Mouse (Mus musculus) cortical plate, adult 2 months (tissue): ENCODE data around the gene Tars2. TPM values are rescaled to one million over a fixed set of nuclear protein-coding genes. Genes with fewer than 3 reads are reported as not detected.
A peak's percentile ranks its signal among the peaks of the same experiment; 100 is the strongest.

Experiments used
- H3K27ac ChIP-seq: fragments of 200-500 bp; 2 replicates; pipeline ENCODE4 v1.5.1; 2012; ENCODE audit warnings: low read length, control low read depth, inconsistent platforms; ENCODE audit not compliant: insufficient read depth
- H3K4me1 ChIP-seq: fragments of 200-500 bp; 2 replicates; pipeline ENCODE4 v1.6.1; 2011; ENCODE audit warnings: low read length; ENCODE audit not compliant: control insufficient read depth, insufficient read depth
- H3K4me3 ChIP-seq: fragments of 200-500 bp; 2 replicates; pipeline ENCODE4 v1.5.1; 2011; ENCODE audit warnings: mild to moderate bottlenecking, low read length, control low read depth; ENCODE audit not compliant: insufficient read depth
- CTCF ChIP-seq: fragments of 200-500 bp; IDR thresholded peaks from 2 replicates; pipeline ENCODE4 v1.5.1; 2011; ENCODE audit warnings: mild to moderate bottlenecking, control low read depth, low read length; ENCODE audit not compliant: insufficient read depth; ENCODE audit errors: extremely low read depth
- POLR2A ChIP-seq: fragments of 200-500 bp; IDR thresholded peaks from 2 replicates; pipeline ENCODE4 v1.6.1; 2011; ENCODE audit warnings: mild to moderate bottlenecking, low read length, control low read depth; ENCODE audit not compliant: insufficient read depth; ENCODE audit errors: extremely low read depth
- polyA plus RNA-seq: library from polyadenylated mRNA; depleted of rRNA; stranded (reverse); fragments of >200 nt; gene quantifications from 2 replicates; pipeline ENCODE4 v1.2.3, GENCODE M21; 2012

Tars2 gene
- polyA plus RNA-seq, 1 experiment = 38.6 TPM

DNA sequence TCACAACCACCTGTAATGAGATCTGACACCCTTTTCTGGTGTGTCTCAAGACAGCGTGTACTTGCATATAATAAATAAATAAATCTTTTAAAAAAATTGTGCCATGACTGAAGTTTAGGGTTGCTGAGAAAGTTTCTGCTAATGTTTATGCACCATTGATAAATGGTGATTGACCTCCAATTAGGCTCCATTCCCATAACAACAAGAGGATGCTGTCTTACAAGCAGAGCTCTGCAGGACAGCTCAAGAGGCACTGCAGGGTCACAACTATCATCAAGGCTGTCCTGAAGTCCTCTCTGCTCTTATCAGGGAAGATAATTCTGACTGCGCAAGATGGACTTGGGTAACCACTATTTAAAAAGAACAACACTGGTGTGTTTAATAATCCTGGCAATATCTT is 41.9 kb downstream of the Tars2 start:
- no peaks in the 10 kb centered on the region for H3K4me1 ChIP-seq
- TF ChIP-seq CTCF (no peak), POLR2A (no peak)
- H3K27ac ChIP-seq = no peak overlapping the region
- no peak overlapping the region for H3K4me3 ChIP-seq

DNA sequence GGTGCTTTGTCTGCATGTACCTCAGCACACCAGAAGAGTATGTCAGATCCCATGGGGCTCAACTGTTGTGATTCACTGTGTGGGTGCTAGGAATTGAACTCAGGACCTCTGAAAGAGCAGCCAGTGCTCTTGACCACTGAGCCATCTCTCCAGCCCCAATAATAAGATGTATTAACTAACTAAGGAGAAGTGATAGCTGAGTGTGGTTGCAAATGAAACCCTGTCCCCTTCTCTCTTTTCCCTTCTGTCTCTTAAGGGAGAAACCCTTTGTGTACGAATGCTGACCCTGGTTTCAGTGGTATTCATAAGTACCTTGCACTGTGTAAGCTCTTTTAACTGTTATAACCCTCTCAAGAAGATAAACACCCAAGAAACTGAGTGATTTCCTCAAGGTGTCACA is 43.9 kb downstream of the Tars2 start:
- no peaks in the 10 kb centered on the region for H3K4me1 ChIP-seq
- TF ChIP-seq POLR2A (no peak), CTCF (no peak)
- no peak overlapping the region for H3K27ac ChIP-seq

DNA sequence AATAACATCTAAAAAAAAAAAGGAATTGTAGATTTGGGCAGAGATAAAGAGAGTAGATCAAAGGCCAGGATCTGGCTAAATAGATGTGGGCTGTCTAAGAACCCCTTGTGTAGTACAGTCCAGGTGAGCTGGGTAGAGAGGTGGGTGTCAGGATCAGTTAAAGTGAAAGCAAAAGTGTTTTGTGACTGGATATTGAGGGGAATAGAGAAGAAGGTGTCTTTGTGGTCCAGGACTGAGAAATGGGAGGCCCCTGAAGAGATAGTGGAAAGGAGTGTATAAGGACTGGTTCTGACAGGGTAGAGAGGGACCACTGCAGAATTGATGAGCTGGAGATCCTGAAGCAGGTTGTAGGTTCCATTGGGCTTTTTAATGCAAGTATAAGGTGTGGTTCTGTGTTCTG is 50.0 kb downstream of the Tars2 start:
- TF ChIP-seq POLR2A = no peak
- TF ChIP-seq CTCF = no peak
- Histone ChIP-seq H3K27ac (no peak overlapping the region), H3K4me1 (no peaks in the 10 kb centered on the region), H3K4me3 (no peak overlapping the region)

More for the DNA sequence above, 43.9 kb downstream of the Tars2 start:
- no peak overlapping the region for H3K4me3 ChIP-seq

DNA sequence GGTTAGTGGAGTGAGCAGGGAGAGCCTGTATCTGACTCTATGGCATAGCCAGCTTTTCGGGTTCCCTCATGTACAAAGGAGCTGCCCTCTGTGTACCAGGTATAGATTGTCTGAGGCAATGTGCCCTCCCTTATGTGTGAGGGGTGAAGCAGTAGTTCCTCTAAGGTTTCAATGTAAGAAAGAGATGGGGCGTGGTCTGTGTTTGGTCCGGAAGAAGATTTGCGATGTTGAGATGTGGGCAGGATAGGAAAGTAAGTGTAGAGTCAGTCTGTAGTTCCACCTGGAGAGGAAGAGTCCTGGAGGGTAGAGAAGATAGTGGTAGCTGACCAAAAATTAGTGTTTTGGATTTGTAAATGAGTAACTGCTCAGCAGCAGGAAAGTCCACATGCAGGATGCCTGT is 51.0 kb downstream of the Tars2 start:
- no peak overlapping the region for H3K27ac ChIP-seq
- H3K4me1 ChIP-seq = no peaks in the 10 kb centered on the region
- no peak overlapping the region for H3K4me3 ChIP-seq
- TF ChIP-seq POLR2A = no peak
- TF ChIP-seq CTCF = no peak

DNA sequence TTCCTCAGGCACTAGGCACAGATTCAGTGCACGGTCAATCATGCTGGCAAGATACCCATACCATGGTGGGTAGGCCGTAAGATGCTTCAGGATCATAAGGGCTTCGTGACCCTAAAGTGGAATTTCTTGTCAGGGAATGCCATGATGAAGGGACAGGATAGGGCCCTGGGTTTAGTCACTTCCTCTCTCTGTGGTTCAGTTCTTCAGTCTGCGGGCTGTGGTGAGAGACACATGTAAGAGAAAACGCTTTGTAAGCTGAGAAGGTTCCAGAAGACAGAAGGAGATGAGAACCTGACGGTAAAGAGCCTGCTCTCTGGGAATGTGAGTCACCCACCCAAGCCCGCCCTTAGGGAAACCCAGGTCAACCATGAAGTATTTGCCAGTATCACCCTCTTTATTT is 52.5 kb downstream of the Tars2 start:
- H3K27ac ChIP-seq = no peak overlapping the region
- no peaks in the 10 kb centered on the region for H3K4me1 ChIP-seq
- no peak overlapping the region for H3K4me3 ChIP-seq
- no peak for TF ChIP-seq CTCF
- TF ChIP-seq POLR2A = no peak

DNA sequence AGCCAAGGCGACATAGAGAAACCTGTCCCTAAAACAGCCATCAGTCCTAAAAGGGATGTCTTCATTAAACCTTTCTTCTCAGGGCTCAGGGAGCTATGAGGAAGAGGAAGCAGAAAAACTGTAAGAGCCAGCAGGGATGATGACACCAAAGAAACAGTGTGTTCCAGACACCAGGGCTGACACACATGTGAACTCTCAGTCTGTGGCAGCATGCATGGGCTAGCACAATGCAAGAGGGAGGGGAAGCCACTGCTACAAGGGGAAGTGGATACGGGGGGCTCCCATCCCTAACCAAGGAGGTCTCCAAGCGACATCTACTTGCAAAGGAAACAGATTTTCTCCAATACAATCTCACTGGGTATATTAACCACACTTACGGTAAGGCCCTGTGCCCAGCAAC is 53.7 kb downstream of the Tars2 start:
- no peak overlapping the region for H3K27ac ChIP-seq

DNA sequence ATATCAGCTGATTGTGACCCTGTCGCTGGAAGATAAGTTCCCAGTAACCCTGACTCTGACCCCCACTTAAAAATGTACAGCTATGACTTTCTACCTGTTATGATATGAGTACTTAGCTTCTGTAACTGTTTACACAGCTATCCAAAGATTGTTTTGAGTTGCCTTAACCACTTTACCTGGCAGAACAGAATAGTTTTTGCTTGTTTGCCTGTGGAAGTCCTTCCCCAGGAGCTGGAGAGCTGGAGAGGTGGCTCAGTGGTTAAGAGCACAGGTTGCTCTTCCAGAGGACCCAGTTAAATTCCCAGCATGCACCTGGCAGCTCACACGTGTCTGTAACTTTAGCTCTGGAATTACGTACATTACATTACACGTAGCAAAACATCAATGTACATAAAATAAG is 55.4 kb downstream of the Tars2 start:
- no peak overlapping the region for H3K27ac ChIP-seq
- H3K4me3 ChIP-seq = no peak overlapping the region
- H3K4me1 ChIP-seq = no peaks in the 10 kb centered on the region; the same call in 1 of the 2 replicates
- TF ChIP-seq CTCF = no peak
- TF ChIP-seq POLR2A = no peak

More for the DNA sequence above, 53.7 kb downstream of the Tars2 start:
- Histone ChIP-seq H3K4me3 (no peak overlapping the region), H3K4me1 (no peaks in the 10 kb centered on the region; the same call in 1 of the 2 replicates)
- TF ChIP-seq POLR2A = no peak
- TF ChIP-seq CTCF = no peak

DNA sequence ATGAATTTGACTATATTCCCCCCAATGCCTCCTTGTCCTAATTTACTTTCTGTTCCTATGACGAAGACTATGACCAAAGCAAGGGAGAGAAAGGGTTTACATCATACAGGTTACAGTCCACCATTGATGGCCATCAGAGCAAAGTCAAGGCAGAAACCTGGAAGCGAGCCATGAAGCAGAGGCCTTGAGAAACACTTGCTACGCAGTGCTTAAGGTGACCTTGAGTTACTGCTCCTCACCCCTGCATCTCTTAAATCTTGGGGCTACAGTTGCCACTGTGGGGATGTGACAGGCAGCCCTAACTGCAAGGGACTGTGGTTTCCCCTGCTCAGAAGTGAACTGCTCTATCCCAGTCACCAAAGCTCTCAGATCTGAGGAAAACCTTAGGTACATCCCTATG is 56.7 kb downstream of the Tars2 start:
- TF ChIP-seq CTCF (no peak), POLR2A (no peak)
- Histone ChIP-seq H3K4me1 (no peaks in the 10 kb centered on the region; the same call in 1 of the 2 replicates), H3K4me3 (no peak overlapping the region), H3K27ac (no peak overlapping the region)

DNA sequence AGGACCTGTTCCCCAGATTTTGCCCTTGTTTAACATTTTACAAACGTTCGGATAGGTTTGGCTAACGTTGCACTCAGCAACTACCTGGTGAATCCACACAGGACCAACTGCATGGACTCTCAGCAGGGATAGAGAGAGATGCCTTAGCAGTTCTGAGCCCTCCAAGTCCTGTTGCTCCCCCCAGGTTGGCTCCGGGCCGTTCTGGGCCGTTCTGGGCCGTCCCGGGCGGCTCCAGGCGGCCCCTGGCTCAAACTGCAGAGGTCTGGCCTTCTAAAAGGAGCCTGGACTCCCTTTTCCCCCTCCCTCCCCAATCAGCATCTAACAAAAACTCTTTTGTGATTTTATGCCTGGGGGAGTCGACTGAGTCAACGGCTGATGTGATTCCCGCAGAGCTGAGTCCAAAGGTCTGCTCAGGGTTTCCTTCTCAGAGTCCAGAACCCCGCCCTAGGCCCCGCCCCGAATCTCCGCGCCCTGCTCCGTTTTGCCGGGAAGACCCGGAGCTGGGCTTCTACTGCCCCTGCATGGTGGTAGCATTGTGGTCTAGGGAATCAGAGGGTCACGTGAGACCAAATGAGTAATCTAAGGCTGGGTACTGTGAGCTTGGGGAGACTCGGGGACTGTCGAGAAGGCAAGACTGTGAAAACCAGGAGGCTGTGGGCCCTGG is 58.0 kb downstream of the Tars2 start:
- TF ChIP-seq POLR2A (no peak), CTCF (0 out of 2 replicates have a peak, but pooled peaks have one; percentile 4)
- H3K4me3 ChIP-seq = no peak overlapping the region
- H3K27ac ChIP-seq = 0 out of 2 replicates have a peak overlapping the region, but pooled peaks have one; percentile 1
- H3K4me1 ChIP-seq = no peaks in the 10 kb centered on the region; the same call in 1 of the 2 replicates

DNA sequence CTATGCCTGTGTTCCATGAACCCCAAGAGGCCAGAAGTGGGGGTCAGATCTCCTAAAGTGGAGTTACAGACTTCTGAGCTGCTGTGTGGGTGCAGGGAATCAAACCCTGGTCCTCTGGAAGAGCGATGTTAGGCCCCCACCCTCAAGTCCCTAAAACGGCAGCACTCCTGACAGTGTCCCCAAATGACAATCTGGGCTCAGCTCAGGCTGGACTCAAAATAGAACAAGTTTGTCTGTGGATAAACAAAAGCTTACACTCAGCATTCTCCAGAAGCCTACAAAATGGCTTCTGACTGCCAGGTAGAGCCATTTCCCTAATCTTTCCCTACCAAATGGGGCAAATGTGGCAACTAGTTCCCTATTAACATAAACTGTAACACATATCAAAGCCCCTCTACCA is 58.9 kb downstream of the Tars2 start:
- Histone ChIP-seq H3K27ac (0 out of 2 replicates have a peak overlapping the region, but pooled peaks have one; percentile 34), H3K4me1 (no peaks in the 10 kb centered on the region; the same call in 1 of the 2 replicates), H3K4me3 (no peak overlapping the region)
- TF ChIP-seq CTCF (no peak), POLR2A (no peak)

DNA sequence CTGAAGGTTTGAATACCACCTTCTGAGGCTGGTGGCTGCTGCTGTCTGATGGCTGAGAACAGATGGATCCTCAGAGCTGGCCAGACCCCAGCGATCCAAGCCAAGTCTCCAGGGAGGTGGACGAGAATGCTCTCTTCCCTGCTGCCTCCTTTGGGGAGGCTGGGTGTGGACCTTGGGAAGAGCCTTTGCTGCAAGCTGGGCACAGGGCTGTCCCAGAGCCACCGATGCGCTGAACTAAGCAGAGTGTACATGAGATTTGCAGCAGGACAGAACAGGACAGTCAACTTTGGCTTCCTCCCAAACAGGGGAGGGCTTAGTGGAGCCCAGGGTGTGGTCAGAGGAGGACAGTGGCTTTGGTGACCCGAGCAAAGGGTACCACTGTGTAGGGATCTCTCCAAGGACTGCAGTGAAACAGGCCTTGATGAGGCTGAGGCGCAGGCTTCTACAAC is 59.7 kb downstream of the Tars2 start:
- H3K27ac ChIP-seq = no peak overlapping the region

More for the DNA sequence above, 59.7 kb downstream of the Tars2 start:
- TF ChIP-seq POLR2A (no peak), CTCF (no peak)
- no peaks in the 10 kb centered on the region; the same call in 1 of the 2 replicates for H3K4me1 ChIP-seq
- no peak overlapping the region for H3K4me3 ChIP-seq
